Mouse (Mus musculus): ENCODE data around the gene Fam53b.

DNA sequence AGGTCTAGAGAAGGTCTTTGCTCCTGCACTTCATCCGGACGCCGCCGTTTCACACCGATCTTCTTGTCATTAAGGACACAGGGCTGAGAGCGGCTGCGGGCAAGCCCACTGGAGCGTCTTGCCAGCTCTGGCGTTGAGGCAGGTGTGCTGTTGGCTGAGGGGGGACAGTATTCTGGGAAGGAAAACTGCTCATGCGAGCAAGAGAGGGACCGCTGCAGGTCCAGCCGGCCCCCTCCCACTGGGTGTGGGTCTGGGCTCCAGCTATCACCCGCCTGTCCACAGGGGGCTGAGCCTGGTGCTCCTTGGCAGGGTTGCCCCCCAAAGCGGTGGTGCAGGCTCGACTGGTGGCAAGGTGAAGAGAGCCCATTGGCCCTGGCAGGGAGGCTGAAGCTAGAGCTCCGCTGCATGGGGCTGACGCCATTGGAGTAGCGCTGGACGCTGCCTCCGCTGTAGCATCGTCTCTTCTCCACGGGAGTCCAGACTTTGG, 54.2 kb downstream of the Fam53b start:
- TF ChIP-seq POLR2A (IDR thresholded peaks at IDR 0.05; ENCODE audit: borderline replicate concordance, extremely low read depth, insufficient read depth, insufficient read length, poor library complexity, severe bottlenecking): no peak
- TF ChIP-seq CTCF (IDR thresholded peaks at IDR 0.05; ENCODE audit: borderline replicate concordance, extremely low read depth, insufficient read depth, insufficient read length): no peak

Measured in brain, embryonic 14.5 days (tissue).